Mouse (Mus musculus) hindbrain, embryonic 14.5 days (tissue): Measurements from ENCODE around the gene Prss53. TPM values are rescaled to one million over a fixed set of nuclear protein-coding genes. Genes with fewer than 3 reads are reported as not detected.

Experiments
- ATAC-seq: fragments of 200-750 bp; cut with Nextera tagmentation; 2 replicates; pipeline ENCODE4 v1.8.0; 2017; ENCODE audit warnings: moderate number of reproducible peaks, mild to moderate bottlenecking, moderate TSS enrichment, moderate library complexity; ENCODE audit not compliant: low FRiP score
- DNase-seq: peaks from one replicate; pipeline ENCODE4 v3.0.0-alpha.2; 2015; ENCODE audit warnings: low spot score
- H3K27ac ChIP-seq: fragments of 300-500 bp; sonication (generic); 2 replicates; pipeline ENCODE4 v1.5.1; 2014; ENCODE audit warnings: mild to moderate bottlenecking, moderate library complexity
- H3K27me3 ChIP-seq: fragments of 300-500 bp; sonication (generic); 2 replicates; pipeline ENCODE4 v1.6.1; 2014; ENCODE audit warnings: mild to moderate bottlenecking, low read length, mixed read lengths; ENCODE audit not compliant: control insufficient read depth, insufficient read depth
- H3K36me3 ChIP-seq: fragments of 300-500 bp; sonication (generic); replicated peaks from 2 replicates; pipeline ENCODE4 v1.6.1; 2014; ENCODE audit not compliant: control insufficient read depth, insufficient read depth
- H3K4me1 ChIP-seq: fragments of 300-500 bp; sonication (generic); replicated peaks from 2 replicates; pipeline ENCODE4 v1.6.1; 2014; ENCODE audit warnings: antibody characterized with exemption, low read length, mixed read lengths; ENCODE audit not compliant: control insufficient read depth, insufficient read depth
- H3K4me2 ChIP-seq: fragments of 300-500 bp; sonication (generic); replicated peaks from 2 replicates; pipeline ENCODE4 v1.6.1; 2014; ENCODE audit warnings: mild to moderate bottlenecking, moderate library complexity
- H3K4me3 ChIP-seq: fragments of 300-500 bp; sonication (generic); replicated peaks from 2 replicates; pipeline ENCODE4 v1.5.1; 2014; ENCODE audit warnings: mild to moderate bottlenecking, low read length
- H3K9ac ChIP-seq: fragments of 300-500 bp; sonication (generic); 2 replicates; pipeline ENCODE4 v1.6.1; 2014
- H3K9me3 ChIP-seq: fragments of 300-500 bp; sonication (generic); 2 replicates; pipeline ENCODE4 v1.6.1; 2016; ENCODE audit warnings: low read length; ENCODE audit not compliant: control insufficient read depth
- WGBS: fragments of 180-500 bp; shearing (Covaris S2); extraction: QIAGEN DNeasy Blood & Tissue Kit; methylation state at CpG from one replicate; pipeline ENCODE4 v1.1.7; 2014; 5-methylcytosine and 5-hydroxymethylcytosine counted together
- polyA plus RNA-seq: library from polyadenylated mRNA; unstranded; fragments of >200 nt; fragmentation: Nextera tagmentation; extraction: Ambion mirVana; gene quantifications from 2 replicates; pipeline ENCODE4 v1.2.1, GENCODE M21; 2014

Gene Prss53
- polyA plus RNA-seq, result 0.83 and 1.1 TPM in 2 replicates

- DNase-seq (no peak), ATAC-seq (no peak)
- Histone ChIP-seq H3K4me3 (no peak within 1 kb of the TSS), H3K36me3 (peaks cover 66% of the 10 kb centered on the region), H3K4me2 (no peak within 1 kb of the TSS), H3K27me3 (no peaks in the 10 kb centered on the region), H3K27ac (no peak within 1 kb of the TSS), H3K9ac (no peak within 1 kb of the TSS), H3K9me3 (no peaks in the 10 kb centered on the region), H3K4me1 (peaks cover 9% of the 10 kb centered on the region)
- WGBS, result 30% methylated on average over 4 of the region's 4 CpGs
Measured at GRCm38 (mm10) chr7:127890798-127891197, at the start of gene Prss53. Gene Prss53 (minus strand): TSS chr7:127890970.

GRCm38 (mm10) chr7:127936216-127936884 is 45.6 kb upstream of the Prss53 start:
- ATAC-seq (0 out of 2 replicates have a peak, but pooled peaks have one; percentile 3), DNase-seq (no peak)
- 52% methylated on average over 18 of the region's 18 CpGs for WGBS

GRCm38 (mm10) chr7:127935748-127936159 is 45.0 kb upstream of the Prss53 start:
- ATAC-seq, result peak; percentile 67

More at GRCm38 (mm10) chr7:127936216-127936884, 45.6 kb upstream of the Prss53 start:
- Histone ChIP-seq H3K4me3 (peak overlapping the region; percentile 63), H3K4me2 (peak overlapping the region; percentile 71), H3K27ac (no peak overlapping the region), H3K9me3 (no peaks in the 10 kb centered on the region), H3K4me1 (peaks cover 5% of the 10 kb centered on the region), H3K27me3 (no peaks in the 10 kb centered on the region), H3K9ac (peak overlapping the region; percentile 73), H3K36me3 (no peaks in the 10 kb centered on the region)

DNA sequence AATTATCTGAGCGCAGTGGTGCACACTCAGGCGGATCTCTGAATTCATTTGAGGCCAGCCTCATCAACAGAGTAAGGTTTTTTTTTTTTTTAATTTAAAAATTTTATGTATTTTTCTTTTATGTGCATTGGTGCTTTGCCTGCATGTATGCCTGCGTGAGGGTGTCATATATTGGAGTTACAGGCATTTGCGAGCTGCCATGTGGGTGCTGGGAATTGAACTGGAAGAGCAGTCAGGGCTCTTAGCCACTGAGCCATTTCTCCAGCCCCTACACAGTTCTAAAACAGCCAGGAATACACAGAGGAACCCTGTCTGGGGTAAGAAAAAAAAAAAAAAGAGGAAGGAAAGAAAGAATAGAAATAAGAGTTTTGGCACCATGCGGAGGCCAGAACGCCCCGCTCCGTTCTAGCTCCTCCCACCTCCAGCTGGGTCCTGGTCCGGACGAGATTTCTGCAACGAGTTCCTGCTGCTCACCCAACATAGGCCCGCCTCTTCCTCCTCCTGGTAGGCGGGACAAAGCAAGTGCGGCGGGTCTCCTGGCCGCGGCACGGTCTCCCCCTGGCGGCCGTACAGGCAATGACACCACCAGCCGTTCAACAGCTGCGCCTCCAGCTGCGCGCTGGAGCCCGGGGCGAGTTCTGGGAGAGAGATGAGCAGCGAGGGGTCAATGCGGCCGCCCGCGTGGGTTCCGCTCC is 44.4 kb upstream of the Prss53 start:
- ATAC-seq (peak; percentile 95), DNase-seq (peak; percentile 95)
- Histone ChIP-seq H3K9ac (peak overlapping the region; percentile 73), H3K9me3 (no peaks in the 10 kb centered on the region), H3K27me3 (peaks cover 4% of the 10 kb centered on the region; the same call in 1 of the 2 replicates), H3K27ac (peak overlapping the region; percentile 83), H3K4me2 (peak overlapping the region; percentile 71), H3K36me3 (no peaks in the 10 kb centered on the region), H3K4me1 (peaks cover 5% of the 10 kb centered on the region), H3K4me3 (peak overlapping the region; percentile 63)
- 6% methylated on average over 30 of the region's 32 CpGs for WGBS

More at GRCm38 (mm10) chr7:127935748-127936159, 45.0 kb upstream of the Prss53 start:
- DNase-seq, result peak; percentile 45
- peak overlapping the region; percentile 71 for H3K4me2 ChIP-seq
- H3K27me3 ChIP-seq, result no peaks in the 10 kb centered on the region
- H3K4me3 ChIP-seq, result peak overlapping the region; percentile 63
- H3K9me3 ChIP-seq, result no peaks in the 10 kb centered on the region
- H3K9ac ChIP-seq, result peak overlapping the region; percentile 73
- under 1% methylated on average over 33 of the region's 38 CpGs for WGBS
- peak overlapping the region; percentile 83 for H3K27ac ChIP-seq
- peaks cover 5% of the 10 kb centered on the region for H3K4me1 ChIP-seq
- no peaks in the 10 kb centered on the region for H3K36me3 ChIP-seq

- H3K4me2 ChIP-seq, result no peak overlapping the region
- ATAC-seq, result no peak
- H3K9ac ChIP-seq, result peak overlapping the region; percentile 46; the same call in 1 of the 2 replicates
- DNase-seq, result no peak
- WGBS, result 90% methylated on average over 5 of the region's 5 CpGs
- H3K9me3 ChIP-seq, result no peaks in the 10 kb centered on the region
- peaks cover 12% of the 10 kb centered on the region; the same call in 1 of the 2 replicates for H3K27me3 ChIP-seq
- peaks cover 5% of the 10 kb centered on the region for H3K4me1 ChIP-seq
- no peaks in the 10 kb centered on the region for H3K36me3 ChIP-seq
- H3K4me3 ChIP-seq, result no peak overlapping the region
- no peak overlapping the region for H3K27ac ChIP-seq
Measured at GRCm38 (mm10) chr7:127934075-127934474, 43.3 kb upstream of the Prss53 start.

DNA sequence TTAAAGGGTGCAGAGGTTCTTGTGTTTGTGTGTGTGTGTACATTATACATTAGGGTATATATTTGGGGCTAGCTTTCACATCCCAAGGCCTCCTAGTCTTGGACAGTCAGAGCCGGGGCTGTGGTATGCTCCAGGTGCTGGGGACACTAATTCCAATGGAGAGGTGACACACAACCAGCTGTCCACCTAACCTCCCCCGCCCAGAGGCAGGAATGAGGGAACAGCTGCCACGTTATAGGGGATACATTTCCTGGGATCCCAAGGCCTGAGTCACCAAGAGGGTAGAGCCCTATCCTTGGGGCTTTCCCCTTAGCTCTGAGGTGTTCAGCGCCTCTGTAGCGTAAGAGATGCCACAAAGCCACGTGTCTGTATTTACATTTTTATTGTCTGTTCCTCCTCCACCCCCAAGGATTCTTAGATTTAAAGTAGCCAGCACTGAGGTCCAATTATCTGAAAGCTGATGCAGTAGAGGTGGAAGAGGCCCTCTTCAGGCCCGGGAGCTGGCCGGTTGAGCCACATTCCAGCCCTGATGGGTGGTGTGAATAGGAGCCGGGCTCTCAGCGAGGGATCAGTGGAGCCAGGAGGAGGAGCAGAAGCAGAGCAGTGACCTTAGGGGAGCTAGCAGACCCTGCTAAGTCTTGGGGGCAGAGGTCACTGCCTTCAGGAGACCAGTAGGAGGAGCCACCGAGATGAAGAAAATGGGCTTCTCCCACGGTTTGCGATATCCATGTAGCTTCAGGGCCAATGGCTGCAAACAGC is 41.7 kb upstream of the Prss53 start:
- H3K27me3 ChIP-seq, result peaks cover 25% of the 10 kb centered on the region
- H3K4me3 ChIP-seq, result no peak overlapping the region
- no peak for ATAC-seq
- WGBS, result 16% methylated on average over 13 of the region's 13 CpGs
- H3K36me3 ChIP-seq, result no peaks in the 10 kb centered on the region
- peaks cover 5% of the 10 kb centered on the region for H3K4me1 ChIP-seq
- no peaks in the 10 kb centered on the region for H3K9me3 ChIP-seq
- H3K27ac ChIP-seq, result no peak overlapping the region
- no peak overlapping the region for H3K4me2 ChIP-seq
- DNase-seq, result no peak
- no peak overlapping the region for H3K9ac ChIP-seq

DNA sequence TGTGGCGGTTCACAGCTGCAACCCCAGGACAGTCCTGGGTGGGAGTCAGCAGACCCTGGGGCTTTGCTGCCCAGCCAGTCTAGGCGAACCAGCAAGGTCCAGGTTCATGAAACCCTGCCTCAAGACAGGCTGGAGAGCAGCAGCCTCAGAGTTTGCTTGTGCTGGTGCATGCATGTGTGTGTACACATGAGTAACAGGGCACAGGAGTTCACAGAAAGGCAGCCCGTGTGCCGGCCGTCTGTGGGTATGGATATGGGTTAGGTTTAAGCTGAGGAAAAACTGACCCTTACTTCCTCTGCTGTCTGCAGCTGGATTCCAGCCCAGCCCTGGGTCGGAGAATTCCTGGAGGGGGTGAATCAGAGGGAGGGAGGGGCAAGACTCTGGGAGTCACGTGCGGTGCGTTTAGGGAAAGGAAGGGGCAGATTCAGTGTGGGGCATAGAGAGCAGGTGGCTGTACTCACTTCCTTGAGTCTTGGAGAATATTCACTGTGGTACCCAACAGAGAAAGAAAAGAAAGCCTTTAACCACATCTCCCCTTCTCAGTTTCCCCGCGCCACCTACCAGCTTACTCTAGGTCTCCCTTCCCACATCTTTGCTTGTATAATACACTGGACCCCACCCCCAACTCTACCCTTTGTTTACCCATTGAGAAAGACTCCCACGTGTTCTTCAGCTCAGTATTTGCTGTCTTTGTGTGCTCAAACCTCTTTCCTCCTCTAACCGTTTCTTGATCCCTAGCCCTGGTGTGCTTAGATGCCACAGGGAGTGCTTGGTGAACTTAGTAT is 40.8 kb upstream of the Prss53 start:
- H3K9ac ChIP-seq, result no peak overlapping the region
- H3K27ac ChIP-seq, result no peak overlapping the region
- DNase-seq, result no peak
- 43% methylated on average over 13 of the region's 13 CpGs for WGBS
- no peak for ATAC-seq
- H3K27me3 ChIP-seq, result peaks cover 25% of the 10 kb centered on the region
- H3K36me3 ChIP-seq, result peaks cover 3% of the 10 kb centered on the region
- no peaks in the 10 kb centered on the region for H3K9me3 ChIP-seq
- peaks cover 5% of the 10 kb centered on the region for H3K4me1 ChIP-seq
- H3K4me2 ChIP-seq, result no peak overlapping the region
- no peak overlapping the region for H3K4me3 ChIP-seq

GRCm38 (mm10) chr7:127930636-127931035 is 39.9 kb upstream of the Prss53 start:
- Histone ChIP-seq H3K4me1 (peaks cover 5% of the 10 kb centered on the region), H3K27ac (no peak overlapping the region)

More at GRCm38 (mm10) chr7:127930636-127931035, 39.9 kb upstream of the Prss53 start:
- Histone ChIP-seq H3K9me3 (no peaks in the 10 kb centered on the region), H3K9ac (no peak overlapping the region), H3K4me3 (no peak overlapping the region), H3K36me3 (peaks cover 12% of the 10 kb centered on the region), H3K27me3 (peaks cover 25% of the 10 kb centered on the region), H3K4me2 (no peak overlapping the region)
- 71% methylated on average over 5 of the region's 5 CpGs for WGBS
- ATAC-seq (no peak), DNase-seq (no peak)
